Mouse (Mus musculus): Measurements from ENCODE around the gene Samd13. TPM values are rescaled to one million over a fixed set of nuclear protein-coding genes. Genes with fewer than 3 reads are reported as not detected.

Gene Samd13
- polyA plus RNA-seq, 1 experiment from 2014 or later: 1.4 TPM

DNA sequence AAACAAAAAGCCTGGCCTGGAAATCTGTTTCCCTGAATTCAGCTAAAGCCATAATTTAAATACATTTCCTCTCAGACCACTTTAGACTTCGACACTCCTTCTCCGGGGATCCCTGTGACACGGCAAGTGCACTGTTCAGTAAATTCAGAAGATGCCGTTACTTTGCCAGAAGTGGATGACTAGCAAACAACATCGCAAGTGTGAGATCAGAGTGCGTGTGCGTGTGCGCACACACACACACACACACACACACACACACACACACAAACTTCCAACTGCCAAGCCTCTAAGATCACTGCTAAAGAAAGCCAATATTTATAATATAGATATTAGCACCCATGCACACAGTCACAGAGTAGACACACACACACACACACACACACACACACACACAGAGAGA, 3.7 kb downstream of the Samd13 start:
- Histone ChIP-seq H3K4me1 (replicated peaks; ENCODE audit: control insufficient read depth, insufficient read depth, low read length) (peaks cover 6% of the 10 kb centered on the region; the same call in 1 of the 2 replicates), H3K27ac (ENCODE audit: low read length) (no peak overlapping the region), H3K36me3 (ENCODE audit: control insufficient read depth, insufficient read depth, low read length) (no peaks in the 10 kb centered on the region), H3K9me3 (ENCODE audit: control insufficient read depth, low read length) (no peaks in the 10 kb centered on the region), H3K4me3 (ENCODE audit: low read length) (peak overlapping the region; percentile 37; the same call in 1 of the 2 replicates), H3K9ac (ENCODE audit: low read length) (no peak overlapping the region; the same call in 1 of the 2 replicates), H3K27me3 (ENCODE audit: control insufficient read depth, insufficient read depth, low read depth, low read length) (no peaks in the 10 kb centered on the region), H3K4me2 (ENCODE audit: low read depth, low read length) (peak overlapping the region; percentile 60)
- no peak for ATAC-seq (ENCODE audit: low read depth)
- 45% methylated on average over 8 of the region's 8 CpGs for WGBS

- Histone ChIP-seq H3K36me3 (ENCODE audit: control insufficient read depth, insufficient read depth, low read length) (no peaks in the 10 kb centered on the region), H3K4me1 (replicated peaks; ENCODE audit: control insufficient read depth, insufficient read depth, low read length) (peaks cover 6% of the 10 kb centered on the region; the same call in 1 of the 2 replicates), H3K27me3 (ENCODE audit: control insufficient read depth, insufficient read depth, low read depth, low read length) (no peaks in the 10 kb centered on the region), H3K9ac (ENCODE audit: low read length) (no peak overlapping the region), H3K27ac (ENCODE audit: low read length) (no peak overlapping the region), H3K4me2 (ENCODE audit: low read depth, low read length) (no peak overlapping the region), H3K9me3 (ENCODE audit: control insufficient read depth, low read length) (no peaks in the 10 kb centered on the region), H3K4me3 (ENCODE audit: low read length) (no peak overlapping the region)
- ATAC-seq (ENCODE audit: low read depth): no peak
- WGBS: 89% methylated on average over 13 of the region's 13 CpGs
Measured at GRCm38 (mm10) chr3:146680625-146681024, 4.8 kb downstream of the Samd13 start.

GRCm38 (mm10) chr3:146679646-146680045, 5.7 kb downstream of the Samd13 start:
- H3K27me3 ChIP-seq (ENCODE audit: control insufficient read depth, insufficient read depth, low read depth, low read length): no peaks in the 10 kb centered on the region
- ATAC-seq (ENCODE audit: low read depth): no peak
- 93% methylated on average over 16 of the region's 16 CpGs for WGBS
- no peak overlapping the region for H3K27ac ChIP-seq (ENCODE audit: low read length)
- H3K9ac ChIP-seq (ENCODE audit: low read length): no peak overlapping the region
- no peaks in the 10 kb centered on the region for H3K9me3 ChIP-seq (ENCODE audit: control insufficient read depth, low read length)
- H3K36me3 ChIP-seq (ENCODE audit: control insufficient read depth, insufficient read depth, low read length): no peaks in the 10 kb centered on the region
- no peak overlapping the region for H3K4me3 ChIP-seq (ENCODE audit: low read length)
- no peak overlapping the region for H3K4me2 ChIP-seq (ENCODE audit: low read depth, low read length)
- peaks cover 4% of the 10 kb centered on the region; the same call in 1 of the 2 replicates for H3K4me1 ChIP-seq (replicated peaks; ENCODE audit: control insufficient read depth, insufficient read depth, low read length)

- 83% methylated on average over 4 of the region's 4 CpGs for WGBS
- Histone ChIP-seq H3K9ac (ENCODE audit: low read length) (no peak overlapping the region), H3K36me3 (ENCODE audit: control insufficient read depth, insufficient read depth, low read length) (no peaks in the 10 kb centered on the region), H3K4me1 (replicated peaks; ENCODE audit: control insufficient read depth, insufficient read depth, low read length) (no peaks in the 10 kb centered on the region), H3K4me2 (ENCODE audit: low read depth, low read length) (no peak overlapping the region), H3K27me3 (ENCODE audit: control insufficient read depth, insufficient read depth, low read depth, low read length) (no peaks in the 10 kb centered on the region), H3K9me3 (ENCODE audit: control insufficient read depth, low read length) (no peaks in the 10 kb centered on the region), H3K4me3 (ENCODE audit: low read length) (no peak overlapping the region), H3K27ac (ENCODE audit: low read length) (no peak overlapping the region)
- no peak for ATAC-seq (ENCODE audit: low read depth)
Measured at GRCm38 (mm10) chr3:146676193-146676592, 9.2 kb downstream of the Samd13 start.

GRCm38 (mm10) chr3:146675101-146675500, 10.3 kb downstream of the Samd13 start:
- H3K36me3 ChIP-seq (ENCODE audit: control insufficient read depth, insufficient read depth, low read length): no peaks in the 10 kb centered on the region
- H3K27me3 ChIP-seq (ENCODE audit: control insufficient read depth, insufficient read depth, low read depth, low read length): no peaks in the 10 kb centered on the region
- no peaks in the 10 kb centered on the region for H3K9me3 ChIP-seq (ENCODE audit: control insufficient read depth, low read length)
- H3K4me2 ChIP-seq (ENCODE audit: low read depth, low read length): no peak overlapping the region
- no peak overlapping the region for H3K9ac ChIP-seq (ENCODE audit: low read length)
- H3K27ac ChIP-seq (ENCODE audit: low read length): no peak overlapping the region
- 83% methylated on average over 1 of the region's 1 CpGs for WGBS
- no peak overlapping the region for H3K4me3 ChIP-seq (ENCODE audit: low read length)
- ATAC-seq (ENCODE audit: low read depth): no peak
- no peaks in the 10 kb centered on the region for H3K4me1 ChIP-seq (replicated peaks; ENCODE audit: control insufficient read depth, insufficient read depth, low read length)

GRCm38 (mm10) chr3:146671121-146671520, 14.3 kb downstream of the Samd13 start:
- no peak for ATAC-seq (ENCODE audit: low read depth)
- Histone ChIP-seq H3K27me3 (ENCODE audit: control insufficient read depth, insufficient read depth, low read depth, low read length) (no peaks in the 10 kb centered on the region), H3K36me3 (ENCODE audit: control insufficient read depth, insufficient read depth, low read length) (no peaks in the 10 kb centered on the region), H3K9ac (ENCODE audit: low read length) (no peak overlapping the region), H3K27ac (ENCODE audit: low read length) (no peak overlapping the region), H3K9me3 (ENCODE audit: control insufficient read depth, low read length) (no peaks in the 10 kb centered on the region), H3K4me1 (replicated peaks; ENCODE audit: control insufficient read depth, insufficient read depth, low read length) (no peaks in the 10 kb centered on the region), H3K4me2 (ENCODE audit: low read depth, low read length) (no peak overlapping the region), H3K4me3 (ENCODE audit: low read length) (no peak overlapping the region)
- 74% methylated on average over 2 of the region's 2 CpGs for WGBS

DNA sequence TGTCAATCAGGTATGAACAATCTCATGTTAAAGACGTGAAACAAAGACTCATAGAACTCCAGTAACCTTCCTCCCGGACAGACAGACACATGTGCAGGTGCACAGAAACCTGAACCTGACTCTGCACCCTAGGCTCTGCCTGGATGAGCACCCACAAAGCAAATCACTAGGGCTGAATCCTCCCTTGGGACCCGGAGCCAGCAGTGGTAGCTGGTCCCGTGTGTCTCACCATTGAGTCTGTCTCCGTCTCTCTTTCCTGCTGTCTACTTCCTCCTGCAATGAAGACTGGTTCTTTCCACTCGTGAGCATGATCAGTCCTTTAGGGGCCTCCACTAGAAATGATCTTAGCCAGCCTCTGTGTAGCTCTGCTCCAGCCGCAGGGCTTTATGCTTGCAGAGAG, 23.5 kb downstream of the Samd13 start:
- Histone ChIP-seq H3K9ac (ENCODE audit: low read length) (no peak overlapping the region), H3K9me3 (ENCODE audit: control insufficient read depth, low read length) (no peaks in the 10 kb centered on the region), H3K36me3 (ENCODE audit: control insufficient read depth, insufficient read depth, low read length) (no peaks in the 10 kb centered on the region), H3K4me3 (ENCODE audit: low read length) (no peak overlapping the region), H3K4me2 (ENCODE audit: low read depth, low read length) (no peak overlapping the region), H3K27ac (ENCODE audit: low read length) (no peak overlapping the region), H3K27me3 (ENCODE audit: control insufficient read depth, insufficient read depth, low read depth, low read length) (no peaks in the 10 kb centered on the region), H3K4me1 (replicated peaks; ENCODE audit: control insufficient read depth, insufficient read depth, low read length) (no peaks in the 10 kb centered on the region)
- 73% methylated on average over 7 of the region's 7 CpGs for WGBS
- no peak for ATAC-seq (ENCODE audit: low read depth)

DNA sequence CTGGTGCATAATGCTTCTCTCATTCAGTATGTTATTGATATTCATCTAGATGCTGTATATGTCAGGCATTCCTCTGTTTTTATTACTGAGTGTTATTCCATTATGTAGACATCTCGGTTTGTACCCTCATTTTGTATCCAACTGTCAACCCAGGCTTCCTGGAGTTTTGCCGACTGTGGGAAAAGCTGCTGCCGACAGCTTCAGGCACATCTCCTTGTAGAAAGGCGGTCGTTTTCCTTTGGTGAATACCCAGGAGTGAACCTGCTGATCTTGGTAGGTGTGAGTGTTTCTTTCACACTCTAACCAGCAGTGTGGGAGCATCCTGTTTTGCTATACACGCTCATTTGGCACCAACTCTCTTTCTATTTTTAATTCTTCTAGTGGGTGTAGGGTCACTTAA, 24.4 kb downstream of the Samd13 start:
- H3K36me3 ChIP-seq (ENCODE audit: control insufficient read depth, insufficient read depth, low read length): no peaks in the 10 kb centered on the region
- H3K27ac ChIP-seq (ENCODE audit: low read length): no peak overlapping the region
- H3K27me3 ChIP-seq (ENCODE audit: control insufficient read depth, insufficient read depth, low read depth, low read length): no peaks in the 10 kb centered on the region
- H3K9me3 ChIP-seq (ENCODE audit: control insufficient read depth, low read length): no peaks in the 10 kb centered on the region
- ATAC-seq (ENCODE audit: low read depth): no peak
- WGBS: 42% methylated on average over 6 of the region's 6 CpGs
- H3K9ac ChIP-seq (ENCODE audit: low read length): no peak overlapping the region
- H3K4me1 ChIP-seq (replicated peaks; ENCODE audit: control insufficient read depth, insufficient read depth, low read length): no peaks in the 10 kb centered on the region
- no peak overlapping the region for H3K4me2 ChIP-seq (ENCODE audit: low read depth, low read length)
- no peak overlapping the region for H3K4me3 ChIP-seq (ENCODE audit: low read length)

- 90% methylated on average over 5 of the region's 5 CpGs for whole genome bisulfite sequencing
- no peak for ATAC-seq (ENCODE audit: low read depth)
- Histone ChIP-seq H3K4me2 (ENCODE audit: low read depth, low read length) (no peak overlapping the region), H3K36me3 (ENCODE audit: control insufficient read depth, insufficient read depth, low read length) (no peaks in the 10 kb centered on the region), H3K9ac (ENCODE audit: low read length) (no peak overlapping the region), H3K4me3 (ENCODE audit: low read length) (no peak overlapping the region), H3K27ac (ENCODE audit: low read length) (no peak overlapping the region), H3K27me3 (ENCODE audit: control insufficient read depth, insufficient read depth, low read depth, low read length) (no peaks in the 10 kb centered on the region), H3K4me1 (replicated peaks; ENCODE audit: control insufficient read depth, insufficient read depth, low read length) (no peaks in the 10 kb centered on the region), H3K9me3 (ENCODE audit: control insufficient read depth, low read length) (no peaks in the 10 kb centered on the region)
Measured at GRCm38 (mm10) chr3:146659321-146659720, 26.1 kb downstream of the Samd13 start.

- 96% methylated on average over 1 of the region's 1 CpGs for WGBS
- no peaks in the 10 kb centered on the region for H3K36me3 ChIP-seq (ENCODE audit: control insufficient read depth, insufficient read depth, low read length)
- ATAC-seq (ENCODE audit: low read depth): no peak
Measured at GRCm38 (mm10) chr3:146658061-146658639, 27.2 kb downstream of the Samd13 start.

More at GRCm38 (mm10) chr3:146658061-146658639, 27.2 kb downstream of the Samd13 start:
- Histone ChIP-seq H3K4me2 (ENCODE audit: low read depth, low read length) (no peak overlapping the region), H3K9ac (ENCODE audit: low read length) (no peak overlapping the region), H3K4me3 (ENCODE audit: low read length) (no peak overlapping the region), H3K9me3 (ENCODE audit: control insufficient read depth, low read length) (no peaks in the 10 kb centered on the region), H3K4me1 (replicated peaks; ENCODE audit: control insufficient read depth, insufficient read depth, low read length) (peaks cover 3% of the 10 kb centered on the region; the same call in 1 of the 2 replicates), H3K27me3 (ENCODE audit: control insufficient read depth, insufficient read depth, low read depth, low read length) (no peaks in the 10 kb centered on the region), H3K27ac (ENCODE audit: low read length) (no peak overlapping the region)
